Mouse (Mus musculus) cerebellum, adult 2 months (tissue): ENCODE data around the gene 4930404N11Rik. TPM values are rescaled to one million over a fixed set of nuclear protein-coding genes. Genes with fewer than 3 reads are reported as not detected.

Experiments
- DNase-seq, 2 experiments: peaks; one replicate each; pipeline ENCODE4 v3.0.0; 2021
- H3K27ac ChIP-seq: fragments of 200-500 bp; 2 replicates; pipeline ENCODE4 v1.5.1; 2012; ENCODE audit warnings: low read length, control low read depth, inconsistent platforms; ENCODE audit not compliant: insufficient read depth
- H3K27me3 ChIP-seq: fragments of 200-500 bp; 2 replicates; pipeline ENCODE4 v1.6.1; 2012; ENCODE audit warnings: inconsistent platforms, mild to moderate bottlenecking, low read length, moderate library complexity; ENCODE audit not compliant: control insufficient read depth, insufficient read depth
- H3K4me1 ChIP-seq: fragments of 200-500 bp; 2 replicates; pipeline ENCODE4 v1.6.1; 2011; ENCODE audit warnings: low read length; ENCODE audit not compliant: control insufficient read depth, insufficient read depth
- H3K4me3 ChIP-seq: fragments of 200-500 bp; replicated peaks from 2 replicates; pipeline ENCODE3; 2011; ENCODE audit warnings: mild to moderate bottlenecking, low read depth, low read length, control low read depth; ENCODE audit not compliant: insufficient read depth
- CTCF ChIP-seq: fragments of 200-500 bp; IDR thresholded peaks from 2 replicates; pipeline ENCODE4 v1.5.1; 2011; ENCODE audit warnings: low read depth, mild to moderate bottlenecking, control low read depth, low read length, moderate library complexity, borderline replicate concordance; ENCODE audit not compliant: insufficient read depth
- POLR2A ChIP-seq: fragments of 200-500 bp; IDR thresholded peaks from 2 replicates; pipeline ENCODE4 v1.6.1; 2011; ENCODE audit warnings: low read length, control low read depth, borderline replicate concordance; ENCODE audit not compliant: insufficient read depth
- WGBS: fragments of 180-500 bp; shearing (Covaris S2); methylation state at CpG from one replicate; pipeline ENCODE4 v1.1.7; 2018; 5-methylcytosine and 5-hydroxymethylcytosine counted together
- polyA plus RNA-seq: library from polyadenylated mRNA; depleted of rRNA; stranded (reverse); fragments of >200 nt; gene quantifications from 2 replicates; pipeline ENCODE4 v1.2.3, GENCODE M21; 2012

Gene 4930404N11Rik
- polyA plus RNA-seq, 1 experiment, result 0.36 TPM

DNA sequence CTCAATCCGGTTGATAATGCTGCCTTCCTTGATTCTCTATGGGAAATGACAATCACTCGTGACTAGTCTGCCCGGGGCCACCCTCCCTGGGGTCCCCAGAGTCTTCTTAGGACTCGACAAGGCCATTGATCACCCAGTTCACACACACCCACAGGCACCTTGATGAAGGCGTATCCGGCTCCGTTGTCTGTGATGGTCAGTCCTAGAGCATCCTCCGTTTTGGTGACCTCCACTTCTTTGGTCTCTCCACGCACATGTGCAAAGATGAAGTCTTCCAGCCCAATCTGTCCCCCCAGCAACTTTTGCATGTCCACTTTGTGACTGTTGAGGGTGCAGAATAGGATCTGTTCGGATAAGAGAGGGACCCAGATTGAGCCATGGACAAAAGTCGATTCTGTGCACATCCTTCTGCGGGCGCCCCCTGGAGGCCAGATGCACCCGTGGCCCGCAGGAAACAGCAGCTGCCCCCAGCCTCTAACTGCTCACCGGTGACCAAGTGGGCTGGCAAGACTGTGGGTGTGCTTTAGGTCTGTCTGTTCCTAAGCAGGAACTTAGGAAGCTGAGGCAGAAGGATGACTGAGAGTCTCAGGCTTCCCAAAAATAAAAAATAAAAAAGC is 24.2 kb downstream of the 4930404N11Rik start:
- Histone ChIP-seq H3K4me3 (no peak overlapping the region), H3K27me3 (no peaks in the 10 kb centered on the region; the same call in 1 of the 2 replicates), H3K27ac (no peak overlapping the region), H3K4me1 (no peaks in the 10 kb centered on the region; the same call in 1 of the 2 replicates)
- peak in 1 of 2 experiments; percentile 68 for DNase-seq
- WGBS, result 34% methylated on average over 16 of the region's 16 CpGs
- TF ChIP-seq CTCF (peak; percentile 54; the same call in 1 of the 2 replicates), POLR2A (no peak)

DNA sequence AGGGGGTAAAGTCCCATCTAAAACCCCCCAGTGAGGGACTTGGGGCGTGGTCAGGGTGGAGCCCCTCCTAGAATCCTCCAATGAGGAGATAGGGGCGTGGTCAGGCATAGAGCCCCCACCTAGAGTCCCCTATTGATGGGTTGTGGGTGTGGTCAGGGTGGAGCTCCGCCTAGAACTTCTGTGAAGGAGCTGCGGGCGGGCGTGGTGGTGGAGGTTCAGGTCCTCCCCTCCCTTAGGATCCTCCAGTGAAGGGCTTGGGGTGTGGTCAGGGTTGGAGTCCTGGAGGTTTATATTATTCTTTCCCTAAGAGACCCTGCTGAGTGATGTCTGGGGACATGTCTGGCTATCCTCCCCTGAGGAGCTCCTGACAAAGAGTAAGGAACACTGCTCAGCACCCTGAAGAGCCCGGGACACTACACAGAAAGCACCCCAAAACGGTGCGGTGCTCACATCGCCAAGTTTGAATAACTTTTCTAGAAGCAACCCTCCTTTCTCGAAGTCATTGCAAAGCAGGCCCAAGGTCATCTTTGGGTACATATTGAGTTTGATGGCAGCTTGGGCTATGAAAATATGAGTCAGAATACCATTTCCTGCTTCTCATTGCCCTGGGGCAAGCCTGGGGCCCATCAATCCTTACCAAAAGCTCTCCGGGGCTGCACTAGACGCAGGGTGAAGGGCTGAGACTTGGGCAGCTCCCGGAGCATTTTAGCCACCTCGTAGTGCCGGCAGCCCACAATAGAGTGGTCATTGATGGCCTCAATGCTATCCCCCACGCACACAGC is 24.9 kb downstream of the 4930404N11Rik start:
- Histone ChIP-seq H3K27me3 (no peaks in the 10 kb centered on the region; the same call in 1 of the 2 replicates), H3K4me1 (no peaks in the 10 kb centered on the region; the same call in 1 of the 2 replicates), H3K27ac (no peak overlapping the region), H3K4me3 (no peak overlapping the region)
- DNase-seq, result no peak
- TF ChIP-seq POLR2A (no peak), CTCF (no peak)
- 41% methylated on average over 17 of the region's 17 CpGs for WGBS

GRCm38 (mm10) chr10:81336558-81336957 is 29.1 kb downstream of the 4930404N11Rik start:
- H3K4me3 ChIP-seq, result no peak overlapping the region
- DNase-seq, result no peak
- no peak for TF ChIP-seq POLR2A
- TF ChIP-seq CTCF, result no peak
- H3K27ac ChIP-seq, result no peak overlapping the region
- WGBS, result 91% methylated on average over 4 of the region's 4 CpGs
- no peaks in the 10 kb centered on the region; the same call in 1 of the 2 replicates for H3K4me1 ChIP-seq
- H3K27me3 ChIP-seq, result 0 out of 2 replicates have a peak, but pooled peaks cover 1% of the 10 kb centered on the region

- no peak for DNase-seq
- H3K27me3 ChIP-seq, result 0 out of 2 replicates have a peak, but pooled peaks cover 1% of the 10 kb centered on the region
- 29% methylated on average over 17 of the region's 19 CpGs for WGBS
- no peaks in the 10 kb centered on the region; the same call in 1 of the 2 replicates for H3K4me1 ChIP-seq
- no peak overlapping the region for H3K4me3 ChIP-seq
- H3K27ac ChIP-seq, result no peak overlapping the region
- no peak for TF ChIP-seq POLR2A
- no peak for TF ChIP-seq CTCF
Measured at GRCm38 (mm10) chr10:81335393-81336340, 29.9 kb downstream of the 4930404N11Rik start.

GRCm38 (mm10) chr10:81334324-81334723 is 31.3 kb downstream of the 4930404N11Rik start:
- 0 out of 2 replicates have a peak, but pooled peaks cover 1% of the 10 kb centered on the region for H3K27me3 ChIP-seq
- WGBS, result 63% methylated on average over 11 of the region's 11 CpGs
- no peaks in the 10 kb centered on the region; the same call in 1 of the 2 replicates for H3K4me1 ChIP-seq
- no peak overlapping the region for H3K27ac ChIP-seq
- DNase-seq, result no peak
- TF ChIP-seq POLR2A (no peak), CTCF (no peak)
- H3K4me3 ChIP-seq, result no peak overlapping the region

- no peak for DNase-seq
- 10% methylated on average over 29 of the region's 29 CpGs for WGBS
- TF ChIP-seq CTCF (no peak), POLR2A (no peak)
Measured at GRCm38 (mm10) chr10:81332277-81332676, 33.3 kb downstream of the 4930404N11Rik start.

DNA sequence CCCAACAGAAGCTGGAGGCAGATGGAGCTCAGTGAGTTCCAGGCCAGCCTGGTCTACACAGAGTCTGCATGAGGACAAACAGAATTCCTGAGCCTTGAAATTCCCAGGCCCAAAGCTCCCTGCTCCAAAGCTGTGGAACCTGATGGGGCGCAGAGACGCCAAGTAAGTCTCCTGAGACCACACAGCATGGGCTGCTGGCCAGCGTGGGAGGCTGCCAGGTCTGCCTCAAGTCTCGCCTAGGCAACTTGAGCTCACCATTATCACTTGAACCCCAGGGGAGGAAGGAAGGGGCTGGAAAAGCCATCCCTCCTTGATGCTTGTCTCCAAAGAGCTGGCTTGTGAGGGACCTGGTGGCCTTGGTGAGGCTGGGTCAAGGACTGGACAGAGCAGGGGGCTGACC is 35.6 kb downstream of the 4930404N11Rik start:
- WGBS, result 41% methylated on average over 4 of the region's 4 CpGs
- no peaks in the 10 kb centered on the region for H3K4me1 ChIP-seq
- no peak for TF ChIP-seq POLR2A
- TF ChIP-seq CTCF, result no peak
- no peak overlapping the region for H3K27ac ChIP-seq
- H3K4me3 ChIP-seq, result no peak overlapping the region
- H3K27me3 ChIP-seq, result 0 out of 2 replicates have a peak, but pooled peaks cover 1% of the 10 kb centered on the region
- DNase-seq, result no peak

More at GRCm38 (mm10) chr10:81332277-81332676, 33.3 kb downstream of the 4930404N11Rik start:
- Histone ChIP-seq H3K27ac (no peak overlapping the region), H3K4me1 (no peaks in the 10 kb centered on the region; the same call in 1 of the 2 replicates), H3K27me3 (0 out of 2 replicates have a peak, but pooled peaks cover 1% of the 10 kb centered on the region), H3K4me3 (no peak overlapping the region)
